Mouse (Mus musculus): ENCODE measurements around the gene Pcolce2. TPM values are rescaled to one million over a fixed set of nuclear protein-coding genes. Genes with fewer than 3 reads are reported as not detected.

Gene Pcolce2
- polyA plus RNA-seq (2012): not detected in 2 replicates

GRCm38 (mm10) chr9:95637271-95638181 is at the start of gene Pcolce2:
Pcolce2 (plus strand) TSS chr9:95637601.
- no peak for TF ChIP-seq GATA1 (IDR thresholded peaks at IDR 0.05; ENCODE audit: low read length)

DNA sequence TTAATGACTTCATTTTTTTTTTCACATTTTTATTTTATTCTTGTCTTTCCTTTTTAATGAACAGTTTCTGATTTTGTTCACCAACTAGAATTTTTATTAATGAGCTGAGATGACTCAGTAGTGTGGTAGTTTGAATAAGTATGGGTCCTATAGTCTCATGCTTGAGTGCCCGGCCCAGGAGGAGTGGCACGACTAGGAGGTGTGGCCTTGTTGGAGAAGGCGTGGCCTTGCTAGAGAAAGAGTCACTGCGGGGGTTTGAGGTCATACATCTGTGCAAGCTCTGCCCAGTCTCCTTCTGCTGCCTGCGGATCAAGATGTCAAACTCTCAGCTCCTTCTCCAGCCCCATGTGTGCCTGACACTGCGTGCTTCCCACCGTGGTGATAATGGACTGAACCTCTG is 49.3 kb upstream of the Pcolce2 start:
- no peak for TF ChIP-seq GATA1 (IDR thresholded peaks at IDR 0.05; ENCODE audit: low read length)

DNA sequence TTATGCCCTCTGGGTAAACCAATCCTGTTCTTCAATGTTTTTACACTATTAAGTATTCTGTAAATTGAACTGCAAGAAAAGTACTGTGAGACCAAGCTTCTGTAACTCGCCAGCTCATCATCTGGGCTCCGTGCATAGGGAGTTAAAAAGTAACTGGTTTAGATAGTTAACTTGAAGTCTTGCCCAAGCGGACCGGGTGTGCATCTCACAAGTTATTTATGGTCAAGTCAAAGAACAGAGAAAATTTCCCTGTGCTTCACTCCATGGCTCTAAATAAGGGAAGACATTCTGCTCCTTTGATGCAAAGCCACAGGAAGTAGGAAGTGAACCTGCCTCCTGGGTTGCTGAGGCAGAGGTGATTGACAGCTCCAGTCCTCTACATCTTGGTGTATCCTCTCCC is 43.1 kb upstream of the Pcolce2 start:
- no peak for TF ChIP-seq GATA1 (IDR thresholded peaks at IDR 0.05; ENCODE audit: low read length)

GRCm38 (mm10) chr9:95597466-95598178 is 39.8 kb upstream of the Pcolce2 start:
- TF ChIP-seq GATA1 (IDR thresholded peaks at IDR 0.05; ENCODE audit: low read length): no peak

GRCm38 (mm10) chr9:95598179-95598721 is 39.2 kb upstream of the Pcolce2 start:
- TF ChIP-seq GATA1 (IDR thresholded peaks at IDR 0.05; ENCODE audit: low read length): no peak

DNA sequence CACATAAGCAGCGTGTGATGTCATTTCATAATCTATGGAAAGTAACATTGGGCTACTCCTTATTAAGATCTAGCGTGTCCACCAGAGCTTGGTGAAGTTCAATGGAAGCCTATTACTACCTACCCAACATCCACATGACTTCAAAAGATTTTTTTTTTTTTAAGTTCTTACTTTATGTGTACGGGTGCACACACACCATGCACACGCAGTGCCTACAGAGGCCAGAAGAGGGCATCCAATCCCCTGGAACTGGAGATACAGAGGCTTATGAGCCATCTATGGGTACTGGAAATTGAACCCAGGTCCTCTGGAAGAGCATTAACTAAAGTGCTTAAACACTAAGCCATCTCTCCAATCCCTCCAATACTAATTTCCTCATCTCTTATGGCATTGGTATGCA is 38.0 kb upstream of the Pcolce2 start:
- TF ChIP-seq GATA1 (IDR thresholded peaks at IDR 0.05; ENCODE audit: low read length): no peak

- no peak for TF ChIP-seq GATA1 (IDR thresholded peaks at IDR 0.05; ENCODE audit: low read length)
Measured at GRCm38 (mm10) chr9:95602849-95603248, 34.6 kb upstream of the Pcolce2 start.

DNA sequence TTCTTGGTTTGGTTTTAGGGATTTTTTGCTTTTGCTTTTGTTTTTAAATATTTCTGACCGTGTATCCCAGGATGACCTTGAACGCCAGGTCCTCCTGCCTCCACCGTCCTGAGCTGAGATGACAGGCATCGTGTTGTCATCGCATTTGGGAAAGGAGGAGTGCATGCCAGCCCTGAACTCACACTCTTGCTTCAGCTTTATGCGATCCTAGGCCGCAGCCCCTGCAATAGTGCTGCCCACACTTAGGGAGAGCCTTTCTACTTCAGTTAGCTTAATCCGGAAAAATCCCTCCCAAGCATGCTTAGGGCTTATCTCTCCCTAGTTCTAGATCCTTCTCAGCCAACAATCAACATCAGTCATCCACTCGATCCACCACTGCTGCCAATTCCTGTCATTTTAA is 34.1 kb upstream of the Pcolce2 start:
- no peak for TF ChIP-seq GATA1 (IDR thresholded peaks at IDR 0.05; ENCODE audit: low read length)

DNA sequence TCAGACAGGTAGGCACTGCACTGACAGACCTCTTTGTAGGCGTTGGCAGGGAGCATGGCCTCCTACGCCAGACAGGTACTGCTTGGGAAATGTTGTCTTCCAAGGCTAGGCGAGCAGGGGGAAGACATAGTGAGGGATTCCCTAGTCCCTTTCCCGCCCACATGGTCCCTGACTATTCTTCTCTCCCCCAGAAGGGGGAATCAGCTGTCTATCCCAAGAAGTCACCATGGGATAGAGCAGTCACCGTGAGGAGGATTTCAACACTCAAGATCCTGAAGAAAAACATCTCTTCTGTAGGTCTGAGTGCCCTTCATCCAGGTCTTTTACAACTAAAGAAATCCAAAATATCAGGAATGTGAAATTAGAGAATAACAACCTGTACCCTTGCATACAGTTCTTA is 30.2 kb upstream of the Pcolce2 start:
- no peak for TF ChIP-seq GATA1 (IDR thresholded peaks at IDR 0.05; ENCODE audit: low read length)

- no peak for TF ChIP-seq GATA1 (IDR thresholded peaks at IDR 0.05; ENCODE audit: low read length)
Measured at GRCm38 (mm10) chr9:95612246-95612768, 25.1 kb upstream of the Pcolce2 start.

GRCm38 (mm10) chr9:95613426-95614127 is 23.8 kb upstream of the Pcolce2 start:
- TF ChIP-seq GATA1 (IDR thresholded peaks at IDR 0.05; ENCODE audit: low read length): no peak

- TF ChIP-seq GATA1 (IDR thresholded peaks at IDR 0.05; ENCODE audit: low read length): no peak
Measured at GRCm38 (mm10) chr9:95614861-95615615, 22.4 kb upstream of the Pcolce2 start.

- no peak for TF ChIP-seq GATA1 (IDR thresholded peaks at IDR 0.05; ENCODE audit: low read length)
Measured at GRCm38 (mm10) chr9:95615961-95616360, 21.4 kb upstream of the Pcolce2 start.

DNA sequence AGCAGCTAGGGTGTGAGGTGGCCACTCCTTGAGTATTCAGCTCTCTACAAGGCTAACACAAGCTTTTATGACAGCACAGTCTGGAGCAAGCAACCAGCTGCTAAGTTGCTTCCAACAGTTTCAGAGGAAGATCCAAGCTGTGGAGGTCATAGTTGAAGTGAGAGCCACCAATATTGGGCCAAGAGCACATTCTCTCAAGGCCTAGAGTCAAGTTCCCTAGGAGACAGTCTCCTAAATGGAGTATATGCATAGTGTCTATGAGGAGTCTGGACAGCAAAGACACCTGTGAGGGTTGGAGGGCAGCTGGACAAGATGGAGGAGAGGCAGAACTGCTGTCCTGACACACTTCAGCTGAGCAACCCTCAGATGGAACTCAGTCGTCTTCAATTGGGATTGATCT is 18.8 kb upstream of the Pcolce2 start:
- no peak for TF ChIP-seq GATA1 (IDR thresholded peaks at IDR 0.05; ENCODE audit: low read length)

GRCm38 (mm10) chr9:95624072-95624471 is 13.3 kb upstream of the Pcolce2 start:
- TF ChIP-seq GATA1 (IDR thresholded peaks at IDR 0.05; ENCODE audit: low read length): no peak
